Mouse (Mus musculus) limb, embryonic 11.5 days (tissue): ENCODE data around the gene Tpi1. TPM values are rescaled to one million over a fixed set of nuclear protein-coding genes. Genes with fewer than 3 reads are reported as not detected.

ENCODE experiments used
- ATAC-seq: fragments of 200-750 bp; cut with Nextera tagmentation; 2 replicates; pipeline ENCODE4 v1.8.0; 2017; ENCODE audit warnings: low read depth; ENCODE audit not compliant: insufficient number of reproducible peaks, low FRiP score, low TSS enrichment
- DNase-seq: peaks from one replicate; pipeline ENCODE4 v3.0.0-alpha.2; 2015; ENCODE audit warnings: low spot score
- H3K27ac ChIP-seq: fragments of 300-500 bp; sonication (generic); replicated peaks from 2 replicates; pipeline ENCODE4 v1.5.1; 2014; ENCODE audit warnings: low read depth, mild to moderate bottlenecking, low read length
- H3K27me3 ChIP-seq: fragments of 300-500 bp; sonication (generic); 2 replicates; pipeline ENCODE4 v1.6.1; 2014; ENCODE audit warnings: mild to moderate bottlenecking, low read length, mixed read lengths; ENCODE audit not compliant: control insufficient read depth, insufficient read depth
- H3K36me3 ChIP-seq: fragments of 300-500 bp; sonication (generic); 2 replicates; pipeline ENCODE4 v1.6.1; 2014; ENCODE audit warnings: mild to moderate bottlenecking, low read length, moderate library complexity, mixed read lengths; ENCODE audit not compliant: control insufficient read depth, insufficient read depth
- H3K4me1 ChIP-seq: fragments of 300-500 bp; sonication (generic); 2 replicates; pipeline ENCODE4 v1.6.1; 2014; ENCODE audit warnings: low read length, mixed read lengths; ENCODE audit not compliant: control insufficient read depth, insufficient read depth
- H3K4me2 ChIP-seq: fragments of 300-500 bp; sonication (generic); 2 replicates; pipeline ENCODE4 v1.6.1; 2014; ENCODE audit warnings: low read depth, mild to moderate bottlenecking, moderate library complexity; ENCODE audit not compliant: severe bottlenecking
- H3K4me3 ChIP-seq: fragments of 300-500 bp; sonication (generic); 2 replicates; pipeline ENCODE4 v1.5.1; 2014; ENCODE audit warnings: low read depth, low read length
- H3K9ac ChIP-seq: fragments of 300-500 bp; sonication (generic); 2 replicates; pipeline ENCODE4 v1.6.1; 2014; ENCODE audit warnings: mild to moderate bottlenecking, low read length
- H3K9me3 ChIP-seq: fragments of 300-500 bp; sonication (generic); 2 replicates; pipeline ENCODE4 v1.6.1; 2016; ENCODE audit warnings: low read length; ENCODE audit not compliant: control insufficient read depth
- WGBS: fragments of 180-500 bp; shearing (Covaris S2); extraction: QIAGEN DNeasy Blood & Tissue Kit; methylation state at CpG from one replicate; pipeline ENCODE4 v1.1.7; 2014; 5-methylcytosine and 5-hydroxymethylcytosine counted together
- polyA plus RNA-seq: library from polyadenylated mRNA; unstranded; fragments of >200 nt; fragmentation: Nextera tagmentation; extraction: Ambion mirVana; gene quantifications from 2 replicates; pipeline ENCODE4 v1.2.1, GENCODE M21; 2014

The Tpi1 gene
- 724 and 825 TPM in 2 replicates for polyA plus RNA-seq

DNA sequence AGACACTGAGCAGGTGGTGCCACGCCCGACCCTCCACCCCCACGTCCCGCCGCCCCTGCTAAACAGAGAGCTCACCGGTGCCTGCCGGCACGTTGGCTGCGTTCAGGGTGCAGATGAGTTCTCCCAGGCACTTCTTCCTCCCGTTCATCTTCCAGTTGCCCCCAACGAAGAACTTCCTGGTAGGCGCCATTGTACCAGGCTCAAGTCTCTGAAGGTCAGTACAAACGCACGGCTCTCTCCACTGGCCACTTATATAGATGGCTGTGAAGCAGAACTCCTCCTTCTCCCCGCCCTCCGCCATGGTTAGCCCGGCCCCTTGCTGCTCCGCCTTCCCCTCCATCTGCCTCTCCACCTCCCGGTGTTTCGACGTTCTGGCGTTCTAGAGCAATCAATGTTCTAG lies at the start of gene Tpi1:
Gene Tpi1 (minus strand): TSS at position 364 of the 400 bp plus-strand sequence.
- under 1% methylated on average over 22 of the region's 22 CpGs for WGBS
- ATAC-seq (peak; percentile 84), DNase-seq (peak; percentile 92)
- Histone ChIP-seq H3K27me3 (no peaks in the 10 kb centered on the region), H3K4me2 (peak within 1 kb of the TSS; percentile 82), H3K4me1 (peaks cover 16% of the 10 kb centered on the region; the same call in 1 of the 2 replicates), H3K36me3 (peaks cover 29% of the 10 kb centered on the region), H3K27ac (peak within 1 kb of the TSS; percentile 82), H3K9me3 (no peaks in the 10 kb centered on the region), H3K9ac (peak within 1 kb of the TSS; percentile 83), H3K4me3 (peak within 1 kb of the TSS; percentile 91)

- H3K9me3 ChIP-seq = no peaks in the 10 kb centered on the region
- ATAC-seq (peak; percentile 14), DNase-seq (no peak)
- H3K4me1 ChIP-seq = peaks cover 34% of the 10 kb centered on the region
- H3K9ac ChIP-seq = peak overlapping the region; percentile 60
- H3K36me3 ChIP-seq = no peaks in the 10 kb centered on the region
- peak overlapping the region; percentile 88 for H3K4me2 ChIP-seq
- H3K27ac ChIP-seq = no peak overlapping the region
- WGBS = 0% methylated on average over 9 of the region's 16 CpGs
- peak overlapping the region; percentile 45 for H3K4me3 ChIP-seq
- H3K27me3 ChIP-seq = peaks cover 4% of the 10 kb centered on the region; the same call in 1 of the 2 replicates
Measured at GRCm38 (mm10) chr6:124863125-124863657, 49.1 kb upstream of the Tpi1 start.

DNA sequence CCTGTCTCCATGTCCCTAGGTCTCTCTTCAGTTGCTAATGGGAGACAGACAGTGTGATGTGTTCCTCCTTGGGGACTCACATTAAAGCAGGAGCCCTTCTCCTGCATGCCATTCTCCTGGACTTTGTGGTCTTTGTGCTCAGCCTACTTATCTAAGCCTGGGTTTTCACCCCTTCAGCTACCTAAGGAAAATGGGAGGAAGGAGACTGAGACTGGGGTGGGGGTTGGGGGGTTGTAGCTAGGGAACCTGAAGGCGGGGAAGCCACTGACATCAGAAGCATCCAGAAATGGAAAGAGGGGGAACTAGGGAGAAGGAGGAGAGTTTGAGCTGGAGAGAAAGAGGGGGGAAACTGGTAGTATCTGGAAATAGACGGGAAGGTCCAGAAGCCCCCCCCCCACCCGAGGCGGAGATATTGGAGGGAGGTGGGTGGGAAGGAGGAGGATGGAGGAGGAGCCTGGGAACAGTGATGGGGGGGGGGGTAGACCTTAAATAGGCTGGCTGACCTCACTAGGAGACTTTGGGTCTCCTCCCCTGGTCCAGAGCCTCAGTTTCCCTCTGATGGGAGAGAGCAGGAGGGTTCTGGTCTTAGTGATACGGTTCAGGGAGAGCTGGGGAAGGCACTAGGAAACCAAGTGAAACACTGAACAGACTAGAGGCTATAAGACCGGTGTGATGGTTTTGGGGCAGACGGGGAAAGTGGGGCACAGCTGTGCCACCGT lies 48.5 kb upstream of the Tpi1 start:
- WGBS = 12% methylated on average over 8 of the region's 8 CpGs
- H3K4me3 ChIP-seq = no peak overlapping the region
- H3K9me3 ChIP-seq = no peaks in the 10 kb centered on the region
- no peak for ATAC-seq
- H3K9ac ChIP-seq = peak overlapping the region; percentile 35; the same call in 1 of the 2 replicates
- no peak overlapping the region for H3K27ac ChIP-seq
- peaks cover 37% of the 10 kb centered on the region for H3K4me1 ChIP-seq
- peaks cover 4% of the 10 kb centered on the region; the same call in 1 of the 2 replicates for H3K27me3 ChIP-seq
- peak overlapping the region; percentile 88; the same call in 1 of the 2 replicates for H3K4me2 ChIP-seq
- no peak for DNase-seq
- H3K36me3 ChIP-seq = no peaks in the 10 kb centered on the region

- Histone ChIP-seq H3K4me2 (no peak overlapping the region), H3K4me3 (no peak overlapping the region), H3K9ac (peak overlapping the region; percentile 23; the same call in 1 of the 2 replicates), H3K36me3 (no peaks in the 10 kb centered on the region), H3K27me3 (peaks cover 4% of the 10 kb centered on the region; the same call in 1 of the 2 replicates), H3K27ac (no peak overlapping the region), H3K9me3 (no peaks in the 10 kb centered on the region), H3K4me1 (peaks cover 37% of the 10 kb centered on the region)
- DNase-seq = no peak
- 36% methylated on average over 3 of the region's 3 CpGs for WGBS
- ATAC-seq = no peak
Measured at GRCm38 (mm10) chr6:124861802-124862201, 47.7 kb upstream of the Tpi1 start.

DNA sequence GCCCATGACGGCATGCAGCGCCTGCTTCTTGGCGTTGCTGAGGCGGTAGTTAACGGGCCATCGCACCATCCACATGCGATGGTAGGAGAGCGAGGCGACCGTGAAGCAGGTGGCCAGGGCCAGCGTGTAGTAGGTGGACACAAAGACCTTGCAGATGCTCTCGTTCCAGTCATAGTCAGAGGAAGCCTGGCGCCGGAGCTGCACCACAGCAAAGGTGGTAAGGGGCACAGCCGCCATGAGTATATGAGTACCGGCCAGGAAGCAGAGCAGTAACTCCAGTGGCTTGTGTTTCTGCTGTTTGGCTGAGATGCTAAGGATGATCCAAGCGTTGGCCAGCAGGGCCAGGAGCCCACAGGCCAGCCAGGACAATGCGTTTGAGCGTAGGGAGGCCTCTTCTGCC lies 47.2 kb upstream of the Tpi1 start:
- H3K4me3 ChIP-seq = no peak overlapping the region
- H3K27me3 ChIP-seq = peaks cover 4% of the 10 kb centered on the region; the same call in 1 of the 2 replicates

GRCm38 (mm10) chr6:124860511-124860910 lies 46.4 kb upstream of the Tpi1 start:
- Histone ChIP-seq H3K27ac (no peak overlapping the region), H3K27me3 (peaks cover 4% of the 10 kb centered on the region; the same call in 1 of the 2 replicates), H3K9ac (no peak overlapping the region), H3K36me3 (no peaks in the 10 kb centered on the region), H3K4me2 (no peak overlapping the region), H3K4me3 (no peak overlapping the region), H3K4me1 (peaks cover 41% of the 10 kb centered on the region), H3K9me3 (no peaks in the 10 kb centered on the region)
- DNase-seq = no peak
- ATAC-seq = no peak
- 90% methylated on average over 9 of the region's 9 CpGs for WGBS

More for the DNA sequence above, 47.2 kb upstream of the Tpi1 start:
- Histone ChIP-seq H3K4me2 (no peak overlapping the region), H3K36me3 (no peaks in the 10 kb centered on the region), H3K9me3 (no peaks in the 10 kb centered on the region), H3K27ac (no peak overlapping the region), H3K4me1 (peaks cover 38% of the 10 kb centered on the region), H3K9ac (no peak overlapping the region)
- DNase-seq (no peak), ATAC-seq (no peak)
- 79% methylated on average over 19 of the region's 19 CpGs for WGBS

GRCm38 (mm10) chr6:124859725-124860124 lies 45.6 kb upstream of the Tpi1 start:
- Histone ChIP-seq H3K9ac (peak overlapping the region; percentile 17; the same call in 1 of the 2 replicates), H3K9me3 (no peaks in the 10 kb centered on the region)

DNA sequence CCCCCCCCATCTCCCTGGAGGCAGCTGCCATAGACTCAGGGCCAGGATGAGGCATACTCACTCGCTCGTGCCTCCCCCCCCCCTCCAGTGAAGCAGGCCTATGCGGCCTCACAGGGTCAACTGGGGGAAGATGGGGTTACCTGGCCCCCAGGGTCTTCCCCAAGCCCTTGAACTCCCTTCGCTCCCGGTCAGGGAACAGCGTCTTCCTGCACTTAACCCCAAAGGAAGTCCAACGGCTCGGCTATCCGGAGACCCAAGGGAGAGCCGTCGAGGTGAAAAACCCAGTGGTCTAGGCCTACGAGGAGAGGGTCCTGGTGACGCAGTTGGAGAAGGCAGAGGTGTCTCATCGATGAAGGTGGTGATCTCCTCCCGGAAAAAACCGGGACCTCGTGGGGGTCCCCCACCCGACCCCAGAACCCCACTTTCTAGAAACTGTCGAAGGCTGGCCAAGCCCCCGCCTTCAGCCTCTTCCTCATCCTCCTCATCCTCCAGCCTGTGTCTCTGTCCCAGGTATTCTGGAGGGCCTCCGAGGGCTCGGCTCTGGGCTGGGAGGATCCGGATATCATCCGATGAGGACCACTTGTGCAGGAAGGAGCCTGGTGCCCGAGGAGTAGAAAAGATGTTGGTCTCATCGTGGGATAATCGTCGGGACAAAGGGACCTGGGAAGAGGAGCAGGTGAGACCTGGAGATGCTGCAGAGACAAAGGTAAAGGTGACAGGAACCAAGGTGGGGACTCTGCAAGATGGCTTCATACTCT lies 44.6 kb upstream of the Tpi1 start:
- H3K9ac ChIP-seq = peak overlapping the region; percentile 9
- no peak overlapping the region for H3K27ac ChIP-seq
- H3K4me1 ChIP-seq = peaks cover 36% of the 10 kb centered on the region
- H3K9me3 ChIP-seq = no peaks in the 10 kb centered on the region
- peak overlapping the region; percentile 79; the same call in 1 of the 2 replicates for H3K4me2 ChIP-seq
- H3K36me3 ChIP-seq = no peaks in the 10 kb centered on the region
- H3K4me3 ChIP-seq = peak overlapping the region; percentile 80; the same call in 1 of the 2 replicates
- ATAC-seq (no peak), DNase-seq (no peak)
- H3K27me3 ChIP-seq = no peaks in the 10 kb centered on the region
- 70% methylated on average over 28 of the region's 28 CpGs for WGBS

More at GRCm38 (mm10) chr6:124859725-124860124, 45.6 kb upstream of the Tpi1 start:
- WGBS = 10% methylated on average over 12 of the region's 12 CpGs
- peaks cover 41% of the 10 kb centered on the region for H3K4me1 ChIP-seq
- DNase-seq = peak; percentile 93
- H3K27me3 ChIP-seq = peaks cover 4% of the 10 kb centered on the region; the same call in 1 of the 2 replicates
- no peak for ATAC-seq
- no peaks in the 10 kb centered on the region for H3K36me3 ChIP-seq
- peak overlapping the region; percentile 12; the same call in 1 of the 2 replicates for H3K4me2 ChIP-seq
- no peak overlapping the region for H3K27ac ChIP-seq
- H3K4me3 ChIP-seq = no peak overlapping the region
